Mouse (Mus musculus): Measurements from ENCODE around the gene Caly.

Caly gene

GRCm38 (mm10) chr7:140082242-140082678, at the start of gene Caly:
TSS of gene Caly (minus strand) at chr7:140082548.
- DNase-seq (ENCODE audit: low read depth): no peak

GRCm38 (mm10) chr7:140127911-140128310, 45.6 kb upstream of the Caly start:
- DNase-seq (ENCODE audit: low read depth): no peak

- no peak for DNase-seq (ENCODE audit: low read depth)
These were observed 44.6 kb upstream of the Caly start for GRCm38 (mm10) chr7:140126934-140127333.

- no peak for DNase-seq (ENCODE audit: low read depth)
These were observed 43.6 kb upstream of the Caly start for GRCm38 (mm10) chr7:140126022-140126350.

- peak; percentile 85 for DNase-seq (ENCODE audit: low read depth)
These were observed 43.1 kb upstream of the Caly start for GRCm38 (mm10) chr7:140125278-140126021.

- DNase-seq (ENCODE audit: low read depth): no peak
These were observed 42.0 kb upstream of the Caly start for GRCm38 (mm10) chr7:140124382-140124781.

- no peak for DNase-seq (ENCODE audit: low read depth)
These were observed 40.4 kb upstream of the Caly start for GRCm38 (mm10) chr7:140122765-140123164.

- DNase-seq (ENCODE audit: low read depth): no peak
These were observed 39.1 kb upstream of the Caly start for GRCm38 (mm10) chr7:140121338-140121910.

- DNase-seq (ENCODE audit: low read depth): no peak
These were observed 38.1 kb upstream of the Caly start for GRCm38 (mm10) chr7:140120484-140120883.

GRCm38 (mm10) chr7:140116329-140117054, 34.1 kb upstream of the Caly start, which contains the start of gene Echs1:
TSS of gene Echs1 (minus strand) at chr7:140116476.
- peak; percentile 87 for DNase-seq (ENCODE audit: low read depth)

- DNase-seq (ENCODE audit: low read depth): no peak
These were observed 33.4 kb upstream of the Caly start, which contains the start of gene Paox for GRCm38 (mm10) chr7:140115583-140116328. TSS of gene Paox (plus strand) at chr7:140115799.

- DNase-seq (ENCODE audit: low read depth): no peak
These were observed 29.6 kb upstream of the Caly start for GRCm38 (mm10) chr7:140111943-140112342.

GRCm38 (mm10) chr7:140104009-140104408, 21.7 kb upstream of the Caly start:
- DNase-seq (ENCODE audit: low read depth): no peak

- peak; percentile 76 for DNase-seq (ENCODE audit: low read depth)
These were observed 19.9 kb upstream of the Caly start, which contains the start of gene Fuom for GRCm38 (mm10) chr7:140101993-140102860. TSS of gene Fuom (minus strand) at chr7:140102441.

GRCm38 (mm10) chr7:140101498-140101897, 19.1 kb upstream of the Caly start:
- DNase-seq (ENCODE audit: low read depth): no peak

- DNase-seq (ENCODE audit: low read depth): no peak
These were observed 16.1 kb upstream of the Caly start for GRCm38 (mm10) chr7:140098466-140098865.

GRCm38 (mm10) chr7:140096055-140096454, 13.7 kb upstream of the Caly start:
- no peak for DNase-seq (ENCODE audit: low read depth)

GRCm38 (mm10) chr7:140095556-140095955, 13.2 kb upstream of the Caly start:
- no peak for DNase-seq (ENCODE audit: low read depth)

GRCm38 (mm10) chr7:140094954-140095353, 12.6 kb upstream of the Caly start:
- DNase-seq (ENCODE audit: low read depth): no peak

- no peak for DNase-seq (ENCODE audit: low read depth)
These were observed 10.7 kb upstream of the Caly start, which contains the start of gene Prap1 for GRCm38 (mm10) chr7:140092924-140093528. TSS of gene Prap1 (plus strand) at chr7:140093395.

- DNase-seq (ENCODE audit: low read depth): no peak
These were observed 8.3 kb upstream of the Caly start for GRCm38 (mm10) chr7:140090601-140091000.
